Mouse (Mus musculus): Measurements from ENCODE around the gene Gm32717.
"Not testable (repeated sequence)": the region's sequence is repeated elsewhere in the genome, so short reads cannot be mapped to it uniquely, and the experiment has no call there.

DNA sequence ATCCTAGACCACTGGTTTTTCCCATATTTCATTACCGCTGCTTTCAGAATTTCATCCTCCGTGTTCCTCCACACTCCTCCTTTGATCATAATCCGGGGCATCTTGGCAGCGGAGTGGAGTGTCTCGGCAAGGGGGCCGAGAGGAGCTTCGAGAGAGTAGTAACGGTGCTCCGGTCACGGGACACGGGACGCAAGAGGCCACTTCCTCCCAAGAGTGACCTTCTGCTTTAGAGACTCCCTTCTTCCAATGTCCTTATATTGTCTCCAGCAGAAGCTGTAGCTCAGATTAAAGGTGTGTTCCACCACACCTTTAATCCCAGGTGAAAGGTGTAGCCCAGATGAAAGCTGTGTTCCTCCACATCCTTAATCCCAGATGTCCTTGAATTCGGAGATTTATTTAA is at the start of gene Gm32717:
- TF ChIP-seq POLR2A (IDR thresholded peaks at IDR 0.05; ENCODE audit: borderline replicate concordance, extremely low read depth, low read depth, low read length); CTCF (IDR thresholded peaks at IDR 0.05; ENCODE audit: insufficient read depth, low read length): not testable (repeated sequence)
